In genomic region chr17:36020191-36021073, GRCm38 (mm10) we compare ENCODE assay signal across 8 mouse cellular contexts. TPM values are rescaled to one million over a fixed set of nuclear protein-coding genes. Genes with fewer than 3 reads are reported as not detected.
A peak's percentile ranks its signal among the peaks of the same experiment; 100 is the strongest.
DNase-seq lines count a peak whose midpoint lies in the region; ATAC-seq and TF ChIP-seq lines count a peak whose summit lies in the region.

Gene H2-T24 (minus strand): TSS chr17:36020560.

- H3K4me3 ChIP-seq in hindbrain, embryonic 10.5 days = peak within 1 kb of the TSS; percentile 11
- no peak within 1 kb of the TSS for H3K4me3 ChIP-seq in hindbrain, embryonic 13.5 days
- peak within 1 kb of the TSS; percentile 86 for H3K4me3 ChIP-seq in bone marrow, adult 2 months (replicated peaks; ENCODE audit: control insufficient read depth, low read depth, low read length)
- H3K4me3 ChIP-seq in heart, adult 2 months = peak within 1 kb of the TSS; percentile 48
- H3K4me3 ChIP-seq in kidney, adult 2 months (ENCODE audit: insufficient read depth, low read depth, low read length) = peak within 1 kb of the TSS; percentile 53
- H3K4me3 ChIP-seq in lung, embryonic 16.5 days (ENCODE audit: low read length) = peak within 1 kb of the TSS; percentile 24

- peak; percentile 49 for TF ChIP-seq POLR2A in bone marrow, adult 2 months (IDR thresholded peaks at IDR 0.05; ENCODE audit: borderline replicate concordance, control insufficient read depth, low read depth, low read length)
- peak; percentile 56 for TF ChIP-seq POLR2A in heart, adult 2 months (IDR thresholded peaks at IDR 0.05; ENCODE audit: insufficient read depth, low read depth, low read length)
- TF ChIP-seq POLR2A in kidney, adult 2 months (IDR thresholded peaks at IDR 0.05; ENCODE audit: low read depth, low read length) = no peak

- TF ChIP-seq CTCF in bone marrow, adult 2 months (IDR thresholded peaks at IDR 0.05; ENCODE audit: control insufficient read depth, insufficient read depth, low read length) = no peak
- TF ChIP-seq CTCF in heart, adult 2 months (IDR thresholded peaks at IDR 0.05) = peak; percentile 58
- TF ChIP-seq CTCF in kidney, adult 2 months (conservative IDR thresholded peaks at IDR 0.05; ENCODE audit: insufficient read depth, insufficient read length, low read depth, low read length) = peak; percentile 25; the same call in 1 of the 2 replicates

- peak; percentile 69; the same call in 1 of the 2 replicates for TF ChIP-seq EP300 in heart, adult 2 months (IDR thresholded peaks at IDR 0.05; ENCODE audit: insufficient read depth, low read depth, low read length)

- H3K4me2 ChIP-seq in hindbrain, embryonic 13.5 days = no peak within 1 kb of the TSS
- peak within 1 kb of the TSS; percentile 36 for H3K4me2 ChIP-seq in lung, embryonic 16.5 days (ENCODE audit: low read depth, low read length)

- DNase-seq in hindbrain, embryonic 10.5 days (ENCODE audit: low spot score) = peak; percentile 39
- DNase-seq in heart, adult 2 months = peak; percentile 82 to 90
- peak; percentile 93 for DNase-seq in kidney, adult 2 months
- peak; percentile 85 for DNase-seq in spleen, adult 12 weeks (ENCODE audit: low spot score)
- no peak for DNase-seq in cerebellum, postnatal 4 days (ENCODE audit: low spot score in 2 of 2)

- H3K9me3 ChIP-seq in hindbrain, embryonic 10.5 days = peaks cover 3% of the 10 kb centered on the region; the same call in 1 of the 2 replicates
- no peaks in the 10 kb centered on the region for H3K9me3 ChIP-seq in hindbrain, embryonic 13.5 days
- no peaks in the 10 kb centered on the region; the same call in 1 of the 2 replicates for H3K9me3 ChIP-seq in lung, embryonic 16.5 days (ENCODE audit: control insufficient read depth, low read length)

- H3K27me3 ChIP-seq in hindbrain, embryonic 10.5 days (ENCODE audit: insufficient read depth, poor library complexity, severe bottlenecking) = no peaks in the 10 kb centered on the region
- H3K27me3 ChIP-seq in hindbrain, embryonic 13.5 days = no peaks in the 10 kb centered on the region
- no peaks in the 10 kb centered on the region for H3K27me3 ChIP-seq in heart, adult 2 months (ENCODE audit: control insufficient read depth, insufficient read depth, low read length)
- H3K27me3 ChIP-seq in kidney, adult 2 months (replicated peaks; ENCODE audit: control insufficient read depth, insufficient read depth, low read length) = no peaks in the 10 kb centered on the region
- no peaks in the 10 kb centered on the region for H3K27me3 ChIP-seq in lung, embryonic 16.5 days (ENCODE audit: control insufficient read depth, insufficient read depth, low read depth, low read length)

- H3K36me3 ChIP-seq in hindbrain, embryonic 10.5 days = peaks cover 5% of the 10 kb centered on the region; the same call in 1 of the 2 replicates
- H3K36me3 ChIP-seq in hindbrain, embryonic 13.5 days = peaks cover 4% of the 10 kb centered on the region
- no peaks in the 10 kb centered on the region; the same call in 1 of the 2 replicates for H3K36me3 ChIP-seq in heart, adult 2 months (ENCODE audit: control insufficient read depth, insufficient read depth, low read length)
- no peaks in the 10 kb centered on the region for H3K36me3 ChIP-seq in kidney, adult 2 months (ENCODE audit: control insufficient read depth, insufficient read depth, low read length)
- H3K36me3 ChIP-seq in lung, embryonic 16.5 days (ENCODE audit: control insufficient read depth, insufficient read depth, low read length) = no peaks in the 10 kb centered on the region

- 44% methylated on average over 15 of the region's 15 CpGs for WGBS in hindbrain, embryonic 10.5 days
- 44% methylated on average over 15 of the region's 15 CpGs for WGBS in hindbrain, embryonic 13.5 days
- WGBS in bone marrow, adult 2 months = 1% methylated on average over 15 of the region's 15 CpGs
- 14% methylated on average over 15 of the region's 15 CpGs for WGBS in heart, adult 2 months
- WGBS in kidney, adult 2 months = 25% methylated on average over 15 of the region's 15 CpGs
- 34% methylated on average over 15 of the region's 15 CpGs for WGBS in lung, embryonic 16.5 days

- H3K4me1 ChIP-seq in hindbrain, embryonic 10.5 days (replicated peaks) = peaks cover 19% of the 10 kb centered on the region
- H3K4me1 ChIP-seq in hindbrain, embryonic 13.5 days (replicated peaks) = 0 out of 2 replicates have a peak, but pooled peaks cover 8% of the 10 kb centered on the region
- H3K4me1 ChIP-seq in bone marrow, adult 2 months (ENCODE audit: control insufficient read depth, insufficient read depth, low read length) = peaks cover 13% of the 10 kb centered on the region
- peaks cover 17% of the 10 kb centered on the region for H3K4me1 ChIP-seq in heart, adult 2 months (ENCODE audit: control insufficient read depth, insufficient read depth, low read length)
- H3K4me1 ChIP-seq in kidney, adult 2 months (ENCODE audit: control insufficient read depth, insufficient read depth, low read length) = no peaks in the 10 kb centered on the region; the same call in 1 of the 2 replicates
- peaks cover 11% of the 10 kb centered on the region for H3K4me1 ChIP-seq in lung, embryonic 16.5 days (replicated peaks; ENCODE audit: control insufficient read depth, insufficient read depth, low read length)

- 0 out of 2 replicates have a peak within 1 kb of the TSS, but pooled peaks have one; percentile 16 for H3K27ac ChIP-seq in hindbrain, embryonic 10.5 days
- no peak within 1 kb of the TSS for H3K27ac ChIP-seq in hindbrain, embryonic 13.5 days
- H3K27ac ChIP-seq in bone marrow, adult 2 months (ENCODE audit: control insufficient read depth, insufficient read depth, low read depth, low read length, poor library complexity) = peak within 1 kb of the TSS; percentile 92
- H3K27ac ChIP-seq in heart, adult 2 months = peak within 1 kb of the TSS; percentile 96
- H3K27ac ChIP-seq in kidney, adult 2 months (ENCODE audit: insufficient read depth, low read depth, low read length) = peak within 1 kb of the TSS; percentile 87
- no peak within 1 kb of the TSS for H3K27ac ChIP-seq in lung, embryonic 16.5 days (ENCODE audit: low read length)

- ATAC-seq in hindbrain, embryonic 13.5 days (ENCODE audit: low FRiP score) = no peak
- ATAC-seq in lung, embryonic 16.5 days (ENCODE audit: low read depth) = peak; percentile 74

- H3K79me2 ChIP-seq in heart, adult 2 months (replicated peaks; ENCODE audit: control insufficient read depth, insufficient read depth, low read length) = no peaks in the 10 kb centered on the region

- intact Hi-C loops in heart, adult 2 months (cut with DNase I) = no loop called here

- no peak within 1 kb of the TSS for H3K9ac ChIP-seq in hindbrain, embryonic 13.5 days
- peak within 1 kb of the TSS; percentile 66 for H3K9ac ChIP-seq in heart, adult 2 months (ENCODE audit: low read depth, low read length)
- H3K9ac ChIP-seq in lung, embryonic 16.5 days (ENCODE audit: low read length) = 0 out of 2 replicates have a peak within 1 kb of the TSS, but pooled peaks have one; percentile 7

RNA-seq across cellular contexts. Expression of gene H2-T24, which starts in this region (rescaled TPM):
- 4.3 and 4.9 TPM in 2 replicates for polyA plus RNA-seq in hindbrain, embryonic 10.5 days (2016; fragmentation: Nextera tagmentation; extraction: Ambion mirVana)
- polyA plus RNA-seq in hindbrain, embryonic 13.5 days (2015; fragmentation: Nextera tagmentation; extraction: Ambion mirVana) = 8.8 and 9.5 TPM in 2 replicates
- polyA plus RNA-seq in bone marrow, adult 2 months (2011; ENCODE audit: insufficient read depth, insufficient read length, low replicate concordance, missing spikeins) = 48.0 and 67.4 TPM in 2 replicates
- 1 to 10 TPM; 7.5 to 9.6 TPM for total RNA-seq in heart, adult 2 months (2021)
- polyA plus RNA-seq in heart, adult 2 months (2012; rRNA removed) = 4.3 and 9.4 TPM in 2 replicates
- polyA plus RNA-seq in kidney, adult 2 months (2012; rRNA removed) = 3.5 and 5.4 TPM in 2 replicates
- polyA plus RNA-seq in lung, embryonic 16.5 days (2015; fragmentation: Nextera tagmentation; extraction: Ambion mirVana) = 2.0 and 2.2 TPM in 2 replicates

Comparison
In these comparisons a context has a peak if more than half of its experiments do, and no peak if none do; other contexts are left out.
1. H3K27ac ChIP-seq: peak in hindbrain, embryonic 10.5 days (single experiment), bone marrow, adult 2 months (single experiment), heart, adult 2 months (single experiment) and kidney, adult 2 months (single experiment); none in hindbrain, embryonic 13.5 days (single experiment) and lung, embryonic 16.5 days (single experiment).
2. DNase-seq: peak in hindbrain, embryonic 10.5 days (single experiment), heart, adult 2 months (2 of 2), kidney, adult 2 months (single experiment) and spleen, adult 12 weeks (single experiment); none in cerebellum, postnatal 4 days (0 of 2).